Mouse (Mus musculus): ENCODE data around the gene Ghrh. TPM values are rescaled to one million over a fixed set of nuclear protein-coding genes. Genes with fewer than 3 reads are reported as not detected.

Ghrh gene
- polyA plus RNA-seq, 1 experiment, result 2.1 TPM

DNA sequence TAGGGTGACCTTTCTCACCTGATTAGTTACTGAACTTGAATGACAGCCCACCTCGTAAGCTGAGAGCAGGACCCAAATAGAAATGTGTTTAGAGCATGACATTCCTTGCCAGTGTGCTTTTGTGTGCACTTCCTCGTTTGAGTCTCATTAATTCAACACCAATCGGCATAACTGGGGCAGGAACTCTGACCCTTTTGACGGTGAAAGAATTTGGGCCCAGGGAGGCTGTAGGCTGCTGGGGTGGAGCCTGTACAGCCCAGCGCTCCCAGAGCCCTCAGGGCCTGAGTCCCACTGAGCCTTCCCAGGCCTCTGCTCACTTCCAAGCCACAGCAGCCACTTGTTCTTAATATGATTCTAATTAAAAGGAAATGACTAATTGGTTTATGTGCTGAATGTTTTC lies 26.4 kb downstream of the Ghrh start:
- DNase-seq (ENCODE audit: low read depth), result no peak
- TF ChIP-seq POLR2A (IDR thresholded peaks at IDR 0.05; ENCODE audit: borderline replicate concordance, extremely low read depth, insufficient read depth, insufficient read length, poor library complexity, severe bottlenecking), result no peak
- no peak for TF ChIP-seq CTCF (IDR thresholded peaks at IDR 0.05; ENCODE audit: borderline replicate concordance, extremely low read depth, insufficient read depth, insufficient read length)

- TF ChIP-seq POLR2A (IDR thresholded peaks at IDR 0.05; ENCODE audit: borderline replicate concordance, extremely low read depth, insufficient read depth, insufficient read length, poor library complexity, severe bottlenecking) (no peak), CTCF (IDR thresholded peaks at IDR 0.05; ENCODE audit: borderline replicate concordance, extremely low read depth, insufficient read depth, insufficient read length) (no peak)
- DNase-seq (ENCODE audit: low read depth), result peak; percentile 60
These were observed 27.2 kb downstream of the Ghrh start for GRCm38 (mm10) chr2:157320135-157320534.

DNA sequence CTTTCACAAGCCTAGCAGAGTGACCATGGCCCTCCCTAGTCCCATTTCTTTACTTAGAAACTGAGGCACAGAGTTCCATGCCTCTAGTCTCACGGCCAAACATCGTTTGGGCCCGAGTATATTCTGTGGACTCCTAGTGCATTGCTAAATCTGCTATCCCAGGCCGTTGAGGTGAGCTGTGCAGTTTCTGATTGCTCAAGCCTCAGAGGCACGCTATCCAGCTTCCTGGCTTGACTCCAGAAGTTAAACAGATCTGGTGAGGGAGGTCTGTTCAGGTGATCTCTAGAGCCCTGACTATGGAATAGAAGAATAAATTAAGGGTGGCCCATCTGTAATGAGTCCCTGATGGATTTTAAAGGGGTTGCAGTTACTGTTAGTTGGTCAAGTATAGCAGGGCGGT lies 30.1 kb downstream of the Ghrh start:
- TF ChIP-seq POLR2A (IDR thresholded peaks at IDR 0.05; ENCODE audit: borderline replicate concordance, extremely low read depth, insufficient read depth, insufficient read length, poor library complexity, severe bottlenecking), result no peak
- TF ChIP-seq CTCF (IDR thresholded peaks at IDR 0.05; ENCODE audit: borderline replicate concordance, extremely low read depth, insufficient read depth, insufficient read length), result no peak
- DNase-seq (ENCODE audit: low read depth), result no peak

DNA sequence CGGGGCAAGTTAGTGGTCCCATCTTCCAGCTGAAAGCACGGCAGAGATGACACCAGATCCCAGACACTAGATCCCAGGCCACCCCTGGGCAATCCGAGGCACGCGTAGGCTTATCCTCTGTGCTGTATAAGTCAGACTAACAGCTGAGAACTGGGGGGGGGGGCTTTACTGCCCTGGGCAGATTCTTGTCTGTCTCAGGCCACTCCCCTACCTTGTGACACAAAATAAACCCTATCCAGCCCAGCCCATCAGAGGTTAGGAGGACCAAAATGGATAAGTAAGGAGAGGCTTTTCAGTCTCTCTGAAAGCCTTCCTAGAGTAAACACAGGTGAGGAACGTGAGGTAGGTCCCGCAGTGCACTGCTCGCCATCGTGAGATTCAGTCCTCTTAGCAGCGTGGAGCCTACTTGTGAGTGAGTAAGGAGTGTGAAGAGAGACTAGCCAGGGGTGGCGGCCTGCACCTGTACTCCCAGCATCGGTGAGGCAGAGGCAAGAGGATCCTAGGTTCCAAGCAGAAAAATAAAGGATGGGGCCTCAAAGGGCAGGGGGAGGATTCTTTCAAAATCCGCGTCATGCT lies 30.9 kb downstream of the Ghrh start:
- no peak for DNase-seq (ENCODE audit: low read depth)
- no peak for TF ChIP-seq POLR2A (IDR thresholded peaks at IDR 0.05; ENCODE audit: borderline replicate concordance, extremely low read depth, insufficient read depth, insufficient read length, poor library complexity, severe bottlenecking)
- TF ChIP-seq CTCF (IDR thresholded peaks at IDR 0.05; ENCODE audit: borderline replicate concordance, extremely low read depth, insufficient read depth, insufficient read length), result no peak

DNA sequence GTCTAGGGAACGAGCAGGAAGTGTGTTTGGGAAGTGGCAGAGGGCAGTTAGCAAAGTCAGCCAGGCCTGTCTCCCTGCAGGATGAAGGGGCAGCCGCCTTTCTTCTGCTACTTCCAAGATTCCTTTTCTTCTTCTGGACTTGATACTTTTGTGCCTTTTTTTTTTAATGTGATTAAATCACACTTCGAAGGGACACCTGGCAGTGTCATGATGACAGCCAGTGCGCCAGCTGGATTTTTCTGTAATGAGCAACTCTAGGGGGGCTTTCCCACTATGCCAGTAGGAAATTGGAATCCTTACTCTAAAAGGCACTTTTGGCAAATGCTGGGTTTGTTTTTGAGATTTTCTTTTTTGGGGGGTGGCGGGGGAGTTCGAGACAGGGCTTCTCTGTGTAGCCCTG lies 31.8 kb downstream of the Ghrh start:
- TF ChIP-seq CTCF (IDR thresholded peaks at IDR 0.05; ENCODE audit: borderline replicate concordance, extremely low read depth, insufficient read depth, insufficient read length) (no peak), POLR2A (IDR thresholded peaks at IDR 0.05; ENCODE audit: borderline replicate concordance, extremely low read depth, insufficient read depth, insufficient read length, poor library complexity, severe bottlenecking) (no peak)

GRCm38 (mm10) chr2:157314310-157314709 lies 33.0 kb downstream of the Ghrh start:
- peak; percentile 64 for DNase-seq (ENCODE audit: low read depth)
- TF ChIP-seq CTCF (IDR thresholded peaks at IDR 0.05; ENCODE audit: borderline replicate concordance, extremely low read depth, insufficient read depth, insufficient read length) (no peak), POLR2A (IDR thresholded peaks at IDR 0.05; ENCODE audit: borderline replicate concordance, extremely low read depth, insufficient read depth, insufficient read length, poor library complexity, severe bottlenecking) (no peak)

More for the DNA sequence above, 31.8 kb downstream of the Ghrh start:
- peak; percentile 62 for DNase-seq (ENCODE audit: low read depth)

DNA sequence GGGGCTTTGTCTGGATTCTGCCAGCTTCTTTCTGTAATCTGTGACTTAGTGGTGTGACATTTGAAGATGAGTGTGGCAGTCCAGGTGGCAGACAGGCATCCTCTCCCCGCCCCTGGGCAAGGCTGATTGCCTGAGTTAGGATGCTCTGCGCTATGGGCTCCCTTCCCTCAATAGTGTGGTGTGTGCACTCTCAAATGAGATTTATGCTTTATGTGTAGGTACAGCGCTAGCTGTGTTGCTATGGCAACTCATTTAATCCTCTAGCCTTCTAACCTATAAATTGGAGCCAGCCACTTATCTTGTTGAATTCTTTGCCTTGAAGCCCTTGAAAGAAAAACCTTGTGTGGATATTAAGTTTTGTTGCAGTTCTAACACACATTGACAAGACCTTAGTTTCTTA lies 33.6 kb downstream of the Ghrh start:
- TF ChIP-seq POLR2A (IDR thresholded peaks at IDR 0.05; ENCODE audit: borderline replicate concordance, extremely low read depth, insufficient read depth, insufficient read length, poor library complexity, severe bottlenecking), result no peak
- no peak for TF ChIP-seq CTCF (IDR thresholded peaks at IDR 0.05; ENCODE audit: borderline replicate concordance, extremely low read depth, insufficient read depth, insufficient read length)
- DNase-seq (ENCODE audit: low read depth), result peak; percentile 77

DNA sequence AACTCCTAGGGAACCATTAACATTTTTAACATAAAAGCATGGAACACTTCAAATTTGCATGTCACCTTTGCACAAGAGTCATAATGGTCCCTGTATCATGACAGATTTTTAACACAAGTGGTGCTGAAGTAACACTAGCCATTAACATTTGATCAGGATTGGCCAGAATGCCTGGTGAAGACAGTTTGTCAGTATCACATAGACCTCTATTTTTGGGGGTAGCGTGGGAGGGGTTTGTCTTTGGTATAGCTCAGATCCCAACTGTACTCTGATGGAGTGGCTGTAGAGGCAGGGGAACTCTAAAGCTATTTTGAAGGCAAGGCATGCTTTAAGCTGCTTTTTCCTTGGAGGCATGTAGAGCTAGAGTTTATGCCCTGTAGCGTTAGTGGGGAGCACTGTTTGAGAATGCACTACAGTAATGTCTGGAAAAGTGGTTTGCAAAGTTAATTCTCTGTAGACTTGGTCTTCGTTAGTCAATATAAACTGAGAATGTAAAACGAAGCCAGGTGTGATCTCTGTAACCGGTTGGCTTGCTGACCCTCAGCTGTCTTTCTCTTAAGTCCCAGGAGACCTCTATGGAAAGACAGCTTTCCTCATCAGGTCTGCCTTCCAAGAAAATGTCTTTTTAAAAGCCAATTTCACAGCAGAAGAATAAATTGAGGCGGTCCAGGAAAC lies 36.2 kb downstream of the Ghrh start:
- DNase-seq (ENCODE audit: low read depth), result no peak
- TF ChIP-seq CTCF (IDR thresholded peaks at IDR 0.05; ENCODE audit: borderline replicate concordance, extremely low read depth, insufficient read depth, insufficient read length) (no peak), POLR2A (IDR thresholded peaks at IDR 0.05; ENCODE audit: borderline replicate concordance, extremely low read depth, insufficient read depth, insufficient read length, poor library complexity, severe bottlenecking) (no peak)

DNA sequence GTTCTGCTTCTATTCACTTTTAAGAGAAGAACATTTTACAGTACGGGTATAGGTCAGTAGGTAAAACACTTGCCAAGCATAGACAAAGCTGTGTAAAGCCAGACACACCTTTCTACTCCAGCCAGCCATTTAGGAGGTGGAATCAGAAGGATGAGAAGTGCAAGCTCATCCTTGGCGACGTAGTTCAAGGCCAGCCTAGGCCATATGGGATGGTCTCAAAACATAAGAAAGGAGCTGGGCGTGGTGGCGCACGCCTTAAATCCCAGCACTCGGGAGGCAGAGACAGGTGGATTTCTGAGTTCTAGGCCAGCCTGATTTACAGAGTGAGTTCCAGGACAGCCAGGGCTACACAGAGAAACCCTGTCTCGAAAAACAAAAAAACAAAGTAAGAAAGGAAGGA lies 37.7 kb downstream of the Ghrh start:
- no peak for DNase-seq (ENCODE audit: low read depth)
- no peak for TF ChIP-seq CTCF (IDR thresholded peaks at IDR 0.05; ENCODE audit: borderline replicate concordance, extremely low read depth, insufficient read depth, insufficient read length)
- TF ChIP-seq POLR2A (IDR thresholded peaks at IDR 0.05; ENCODE audit: borderline replicate concordance, extremely low read depth, insufficient read depth, insufficient read length, poor library complexity, severe bottlenecking), result no peak

GRCm38 (mm10) chr2:157308273-157308917 lies 38.9 kb downstream of the Ghrh start:
- peak; percentile 57 for DNase-seq (ENCODE audit: low read depth)
- TF ChIP-seq POLR2A (IDR thresholded peaks at IDR 0.05; ENCODE audit: borderline replicate concordance, extremely low read depth, insufficient read depth, insufficient read length, poor library complexity, severe bottlenecking), result no peak
- no peak for TF ChIP-seq CTCF (IDR thresholded peaks at IDR 0.05; ENCODE audit: borderline replicate concordance, extremely low read depth, insufficient read depth, insufficient read length)

- no peak for TF ChIP-seq CTCF (IDR thresholded peaks at IDR 0.05; ENCODE audit: borderline replicate concordance, extremely low read depth, insufficient read depth, insufficient read length)
- TF ChIP-seq POLR2A (IDR thresholded peaks at IDR 0.05; ENCODE audit: borderline replicate concordance, extremely low read depth, insufficient read depth, insufficient read length, poor library complexity, severe bottlenecking), result no peak
- DNase-seq (ENCODE audit: low read depth), result peak; percentile 72
These were observed 39.5 kb downstream of the Ghrh start for GRCm38 (mm10) chr2:157307715-157308265.

All from brain, embryonic 14.5 days (tissue).